Mouse (Mus musculus) hindlimb bud, embryonic 11.5 days (tissue): ENCODE data around the gene Sem1.
"Not testable (repeated sequence)": the region's sequence is repeated elsewhere in the genome, so short reads cannot be mapped to it uniquely, and the experiment has no call there.

Source experiments
- DNase-seq: peaks from one replicate; pipeline ENCODE4 v3.0.0-alpha.2; 2012; ENCODE audit warnings: low read depth, low spot score; ENCODE audit errors: extremely low spot score

The Sem1 gene

DNA sequence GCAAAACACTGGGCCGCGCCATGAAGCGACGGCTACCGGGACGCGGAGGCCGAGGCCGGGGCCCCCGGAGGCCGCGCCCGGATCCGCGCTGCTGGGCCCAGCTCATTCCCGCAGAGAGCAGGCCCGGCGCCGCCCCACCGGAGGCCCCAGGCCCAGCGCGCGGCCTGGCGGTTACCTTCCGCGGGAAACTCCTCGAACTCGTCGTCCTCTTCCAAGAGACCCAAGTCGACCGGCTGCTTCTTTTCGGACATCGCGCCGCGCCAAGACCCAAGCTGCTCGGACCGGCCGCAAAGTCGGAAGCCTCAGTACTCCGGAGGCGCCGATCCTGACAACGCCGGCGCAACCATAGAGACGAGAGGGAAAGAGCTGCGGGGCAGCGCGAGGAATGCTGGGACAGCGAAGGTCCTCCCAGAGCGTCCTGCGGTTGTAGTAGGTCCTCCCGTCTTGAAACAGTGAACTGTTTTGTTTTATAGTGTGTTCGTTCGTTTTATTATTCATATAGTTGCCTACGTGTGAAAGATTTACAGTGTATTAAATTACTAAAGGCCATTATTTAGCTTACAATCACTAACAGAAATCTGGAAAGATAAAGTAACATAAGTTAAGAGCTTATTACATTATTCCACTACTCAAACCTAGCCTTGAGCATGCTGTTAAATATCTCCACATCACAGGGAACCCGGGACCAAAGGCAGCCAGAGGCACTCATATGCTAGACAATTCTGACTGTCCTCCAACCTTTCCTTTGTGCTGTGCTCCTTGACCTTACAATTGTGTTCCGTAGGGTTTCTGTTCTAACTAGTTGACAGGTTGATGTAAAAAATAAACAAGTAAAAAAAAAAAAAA, at the start of gene Sem1:
Sem1 (minus strand) TSS at position 360 of the 846 bp plus-strand sequence.
- DNase-seq = peak; percentile 58

DNA sequence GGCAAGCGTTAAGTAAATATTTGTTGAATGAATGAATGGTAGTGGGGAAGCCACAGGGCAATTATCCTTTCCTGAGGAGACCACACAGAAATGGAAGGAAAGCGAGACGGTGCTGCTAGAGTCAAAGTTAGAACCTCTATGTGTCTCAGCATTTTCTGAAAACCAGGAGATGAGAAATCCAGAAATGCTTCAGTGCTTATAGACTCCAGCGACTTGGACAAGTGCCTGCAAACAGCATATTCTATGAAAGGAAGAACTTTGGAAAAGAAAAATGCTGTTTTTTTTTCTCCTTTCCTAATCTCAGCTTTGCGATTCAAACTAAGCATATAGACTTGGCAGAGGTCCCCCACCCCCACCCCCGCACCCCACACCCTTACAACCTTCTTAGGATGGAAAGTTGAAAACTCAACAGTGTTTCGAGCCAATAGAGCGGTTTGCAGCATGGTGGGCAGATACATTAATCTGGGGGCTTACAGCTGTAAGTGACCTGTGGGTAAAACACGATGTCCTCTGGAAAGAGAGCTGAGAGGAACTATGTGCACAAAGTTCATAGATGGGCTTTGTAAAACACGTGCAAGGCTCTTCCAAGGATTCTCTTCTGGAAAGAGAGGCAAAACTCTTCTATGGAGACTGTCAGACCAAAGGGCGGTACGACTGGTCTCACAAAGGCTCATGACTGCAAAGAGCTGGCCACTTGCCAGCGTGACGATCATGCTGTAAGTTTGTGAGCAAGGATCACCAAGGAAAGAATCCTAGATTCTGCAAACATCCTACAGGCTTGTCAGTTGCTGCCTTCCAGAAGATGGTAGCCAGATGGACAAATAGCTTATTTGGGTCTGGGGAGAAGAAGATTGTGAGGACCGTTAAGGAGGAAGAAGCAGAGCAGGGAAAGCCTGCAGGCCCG, 44.6 kb upstream of the Sem1 start:
- DNase-seq = no peak

DNA sequence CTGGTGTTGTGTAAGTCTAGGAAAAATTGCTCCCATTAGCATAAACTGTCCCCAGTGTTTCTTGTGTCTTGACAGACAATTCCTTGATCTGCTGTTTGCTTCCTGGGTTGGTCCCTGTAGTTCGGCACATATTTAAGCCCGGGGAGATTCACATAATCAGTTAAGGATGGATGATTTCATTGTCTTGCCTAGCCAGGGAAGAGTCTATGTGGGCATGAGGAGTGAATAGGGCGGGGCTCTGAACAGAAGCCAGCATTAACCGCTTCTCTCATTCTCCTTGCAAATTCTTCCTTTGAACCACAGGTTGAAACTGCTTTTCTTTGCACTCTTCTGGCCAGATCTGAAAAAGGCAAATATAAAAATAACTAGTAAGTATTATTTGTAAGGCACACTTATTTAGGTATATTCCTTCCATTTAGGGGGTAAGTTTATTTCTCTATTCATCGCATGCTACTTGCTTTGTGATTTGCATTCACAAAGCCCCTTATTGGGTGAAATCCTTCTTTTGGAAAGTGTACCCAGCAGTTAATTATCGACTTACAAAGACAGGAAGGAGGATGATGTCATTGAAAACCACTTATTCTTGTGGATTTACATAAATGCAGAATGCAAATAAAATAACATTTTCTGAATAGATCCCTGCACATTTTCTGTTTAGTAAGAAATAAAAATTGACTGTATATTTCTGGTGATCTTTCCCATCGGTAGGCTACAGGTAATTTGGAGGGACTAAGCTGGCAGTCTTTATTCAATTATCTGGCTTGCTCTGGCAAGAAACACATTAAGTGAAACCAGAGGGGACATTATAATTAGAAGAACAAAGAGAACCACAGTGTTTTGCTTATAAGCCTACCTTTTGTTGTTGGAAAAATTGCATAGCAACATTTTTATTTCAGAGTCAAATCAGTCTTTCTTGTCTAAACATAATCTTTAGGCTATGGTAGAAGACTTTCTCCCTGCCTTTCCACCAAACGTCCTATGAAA, 25.4 kb upstream of the Sem1 start:
- peak; percentile 10 for DNase-seq

GRCm38 (mm10) chr6:6586313-6586712, 7.8 kb upstream of the Sem1 start:
- no peak for DNase-seq

- no peak for DNase-seq
Measured at GRCm38 (mm10) chr6:6581849-6582248, 3.4 kb upstream of the Sem1 start.

- no peak for DNase-seq
Measured at GRCm38 (mm10) chr6:6577741-6578284, 650 bp downstream of the Sem1 start.

DNA sequence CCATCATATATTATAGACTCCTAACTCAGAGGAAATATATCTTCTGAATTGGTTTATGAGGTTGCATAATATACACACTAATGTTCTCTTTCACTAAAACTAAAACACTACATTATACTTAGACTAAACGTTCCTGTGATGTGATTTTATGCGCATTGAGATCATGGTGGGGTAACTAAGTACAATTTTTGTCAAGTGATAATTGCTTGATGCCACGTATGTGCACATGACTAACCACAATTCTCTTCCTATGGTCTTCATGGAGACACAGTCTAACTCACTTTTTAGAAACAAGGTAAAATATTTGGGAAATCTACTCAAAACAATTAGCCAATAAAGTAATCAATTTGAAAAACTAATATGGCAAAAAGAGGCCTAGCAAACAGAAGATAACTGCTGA, 1.2 kb downstream of the Sem1 start:
- DNase-seq = no peak

DNA sequence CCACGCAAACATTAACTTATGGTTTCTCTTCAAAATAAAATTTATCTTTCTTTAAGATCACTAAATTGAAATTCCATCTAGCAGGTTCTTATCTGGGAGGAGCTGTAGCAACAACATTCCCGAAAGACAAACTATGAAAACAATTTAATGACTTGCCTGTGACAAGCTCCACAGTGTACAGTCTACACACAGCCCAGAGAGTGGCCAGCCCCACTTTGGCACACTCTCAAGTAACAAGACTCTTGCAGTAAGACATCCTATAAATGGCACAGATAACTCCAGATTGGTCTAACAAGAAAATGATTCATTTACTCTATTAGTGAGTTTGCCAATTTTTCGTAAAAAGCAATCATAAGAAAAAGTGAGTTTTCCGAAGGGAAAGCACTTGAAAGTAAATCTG, 2.7 kb downstream of the Sem1 start:
- no peak for DNase-seq

DNA sequence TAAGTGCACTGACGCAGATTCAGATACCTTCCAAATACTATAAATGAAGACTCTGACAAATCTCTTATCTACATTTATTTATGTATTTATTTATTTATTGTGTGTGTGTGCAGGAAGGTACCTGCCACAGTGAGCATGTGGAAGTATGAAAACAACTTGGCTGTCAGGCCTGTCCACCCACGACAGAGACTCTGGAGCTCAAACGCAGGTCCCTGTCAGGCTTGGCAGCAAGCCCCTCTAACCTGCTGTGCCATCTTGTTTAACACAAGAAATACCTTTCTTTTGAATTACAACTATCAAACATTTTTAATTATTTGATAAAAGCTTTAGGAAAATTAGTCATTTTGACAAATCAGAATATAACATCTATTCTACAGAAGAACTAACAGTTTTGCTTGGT, 10.0 kb downstream of the Sem1 start:
- no peak for DNase-seq

DNA sequence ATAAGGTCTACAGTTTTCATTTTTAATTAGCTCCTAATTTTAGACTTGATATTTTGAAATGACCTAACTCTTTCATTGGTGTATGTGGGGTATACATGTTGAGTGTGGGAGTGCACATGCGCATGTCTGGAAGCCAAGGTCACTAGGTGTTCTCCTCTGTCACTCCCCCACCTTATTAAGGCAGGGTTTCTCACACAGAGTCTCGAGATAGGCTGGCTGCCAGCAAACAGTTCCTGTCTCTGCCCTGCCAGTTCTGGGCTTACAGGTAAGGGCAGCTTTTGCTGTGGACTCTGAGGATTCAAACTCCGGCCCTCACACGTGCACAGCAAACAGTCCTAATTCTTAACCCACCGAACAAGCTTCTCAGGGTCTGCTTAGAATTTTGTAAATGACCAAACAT, 14.8 kb downstream of the Sem1 start:
- DNase-seq = no peak

DNA sequence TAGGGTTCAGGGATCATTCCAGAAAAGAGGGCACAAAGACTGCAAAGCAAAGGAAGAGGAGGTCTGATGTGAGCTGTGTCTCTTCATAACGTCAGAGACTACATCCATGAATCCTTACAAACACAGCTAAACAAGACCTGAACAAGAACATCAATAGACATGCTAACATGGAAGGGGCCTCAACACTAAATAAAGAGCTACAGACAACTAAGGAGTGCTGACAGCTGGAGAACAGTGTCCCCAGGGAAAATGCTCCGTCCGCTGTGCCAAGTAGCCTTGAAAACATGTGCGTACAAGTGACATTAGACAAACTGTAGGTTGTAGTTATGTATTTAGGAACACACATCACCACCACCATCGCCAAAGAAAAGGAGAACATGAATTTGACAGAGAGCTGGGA, 15.7 kb downstream of the Sem1 start:
- DNase-seq = no peak

DNA sequence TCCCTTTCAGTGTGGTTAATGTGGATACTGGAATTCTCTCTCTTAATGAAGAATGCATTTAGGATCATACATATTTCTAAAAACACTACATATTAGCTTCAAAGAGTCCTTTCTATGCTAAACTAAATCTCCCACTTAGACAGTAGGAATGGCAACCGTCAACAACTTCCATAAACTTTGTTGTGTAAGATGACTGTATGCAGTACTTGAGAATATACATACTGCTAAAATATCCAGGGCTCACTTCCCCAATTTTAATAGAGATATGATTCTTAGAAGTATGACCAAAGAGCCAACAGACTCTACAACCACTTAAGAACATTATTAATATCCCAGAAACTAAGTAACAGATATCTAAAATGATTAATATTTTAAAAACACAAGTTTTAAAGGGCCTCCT, 20.8 kb downstream of the Sem1 start:
- DNase-seq = no peak

DNA sequence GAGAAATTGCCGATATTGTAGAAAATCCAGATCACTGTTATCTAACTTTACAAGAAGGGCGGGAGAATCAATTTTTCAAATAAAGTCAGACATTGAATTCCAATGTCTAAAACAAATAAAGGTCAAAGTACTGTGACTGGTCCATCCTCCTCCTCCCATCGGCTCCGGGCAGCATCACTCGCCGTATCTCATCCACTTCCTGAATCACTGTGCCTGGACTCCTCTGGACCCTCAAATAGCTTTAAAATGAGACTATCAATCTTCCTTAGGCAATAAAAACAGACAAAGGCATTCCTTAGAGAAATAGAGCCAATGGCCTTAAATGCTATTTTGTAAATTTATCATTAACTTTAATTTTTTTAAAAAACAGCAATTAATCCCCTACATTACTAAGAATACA, 26.5 kb downstream of the Sem1 start:
- no peak for DNase-seq

DNA sequence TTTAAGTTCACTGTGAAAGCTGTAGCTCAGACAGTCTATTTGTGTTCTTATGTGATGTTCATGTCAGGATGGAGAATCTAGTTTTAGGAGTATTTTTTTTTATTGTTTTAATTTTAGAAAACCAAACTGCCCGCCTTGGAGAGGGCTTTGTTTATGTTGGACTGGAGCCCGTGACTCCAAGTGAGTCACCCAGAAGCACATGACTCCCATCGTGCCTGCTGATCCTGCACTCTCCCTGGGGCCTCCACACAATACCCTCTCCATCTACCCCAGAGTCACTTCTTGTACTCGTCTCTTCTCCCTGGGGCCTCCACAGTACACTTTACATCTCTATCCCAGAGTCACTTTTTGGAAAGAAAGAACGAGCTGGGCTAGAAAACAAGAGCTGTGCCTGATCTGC, 30.5 kb downstream of the Sem1 start:
- DNase-seq = no peak

DNA sequence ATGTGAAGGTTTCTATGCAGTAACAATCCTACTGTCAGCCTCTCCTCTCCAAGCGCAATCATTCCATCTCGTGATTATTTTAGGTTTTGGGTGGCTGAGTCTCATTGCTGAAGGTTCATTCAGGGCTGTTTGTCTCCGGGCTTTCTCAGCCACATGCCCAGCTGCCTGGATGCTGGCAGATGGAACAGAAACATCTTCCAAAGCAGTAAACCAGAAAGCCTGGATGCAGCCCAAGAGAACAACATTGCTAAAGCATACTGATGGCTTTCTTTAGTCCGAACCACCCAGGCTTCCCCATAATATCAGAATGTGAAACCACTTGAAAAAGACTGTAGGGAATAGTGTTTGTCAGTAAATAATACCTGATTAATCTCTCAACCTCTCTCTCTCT, 34.2 kb downstream of the Sem1 start:
- DNase-seq = no peak

DNA sequence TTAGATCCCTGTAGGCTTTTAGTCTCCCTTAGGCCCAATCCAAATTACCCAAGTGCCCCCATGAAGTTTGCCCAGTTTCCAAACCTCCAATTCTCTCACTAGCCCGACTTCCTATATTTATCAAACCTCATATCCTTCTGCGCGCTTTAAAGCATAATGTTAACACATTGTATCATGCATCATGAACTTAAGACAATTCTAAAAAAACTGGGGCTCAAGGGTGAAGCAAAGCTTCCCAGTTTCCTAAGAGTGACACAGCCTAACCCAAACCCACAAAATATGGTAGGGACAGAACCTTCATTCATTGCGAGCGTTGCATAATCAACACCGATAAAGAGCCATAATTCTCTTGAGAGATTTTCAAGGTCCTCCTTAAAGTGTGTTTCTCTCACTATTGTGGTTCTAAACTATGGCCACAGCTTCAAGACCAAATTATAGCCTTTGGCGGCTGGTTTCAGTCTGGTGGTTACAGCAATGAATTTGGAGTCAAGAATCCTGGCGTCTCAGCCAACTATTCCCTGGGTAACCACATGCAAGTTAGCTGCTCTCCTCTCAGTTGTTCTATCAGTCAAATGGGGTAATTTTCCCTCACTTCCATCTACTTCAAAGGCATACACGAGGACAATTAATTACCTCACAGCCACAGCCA, 34.7 kb downstream of the Sem1 start:
- no peak for DNase-seq

GRCm38 (mm10) chr6:6542133-6542532, 36.3 kb downstream of the Sem1 start:
- DNase-seq = no peak

GRCm38 (mm10) chr6:6536781-6537466, 41.5 kb downstream of the Sem1 start:
- no peak for DNase-seq

- DNase-seq = not testable (repeated sequence)
Measured at GRCm38 (mm10) chr6:6536359-6536758, 42.1 kb downstream of the Sem1 start.
